Mouse (Mus musculus): ENCODE results near the gene Plac1. TPM values are rescaled to one million over a fixed set of nuclear protein-coding genes. Genes with fewer than 3 reads are reported as not detected.

Gene Plac1
- polyA plus RNA-seq, 1 experiment from 2014 or later: 14.9 TPM

DNA sequence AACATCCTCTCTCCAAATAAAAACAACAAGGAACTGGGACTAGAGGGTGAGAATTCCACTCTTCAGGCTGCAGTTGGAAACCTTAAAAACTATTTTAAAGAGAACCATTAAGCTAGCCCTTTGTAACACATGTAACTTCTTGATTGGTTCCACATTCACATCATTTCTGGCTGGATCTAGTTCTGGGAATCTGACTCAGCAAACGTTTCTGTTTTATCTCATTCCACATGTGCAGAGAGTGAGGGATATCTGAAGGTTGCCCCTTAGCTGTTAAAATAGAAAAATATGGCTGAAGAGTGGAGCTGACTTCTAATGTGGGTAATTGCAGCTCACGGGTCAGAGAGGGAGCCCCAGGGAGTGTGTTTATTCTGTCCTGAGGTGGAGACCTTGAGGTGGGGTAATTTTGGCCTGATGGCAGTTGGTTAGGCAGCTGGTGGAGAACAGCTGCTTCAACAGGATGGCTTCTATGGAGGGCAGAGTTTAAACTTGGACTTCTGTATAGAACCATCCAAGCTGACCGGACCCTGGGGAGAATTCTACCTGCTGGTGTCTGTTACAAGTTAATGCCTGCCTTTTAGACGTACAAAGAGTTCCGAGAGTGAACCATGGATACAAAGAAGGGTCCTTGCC, 151.1 kb downstream of the Plac1 start:
- no peak overlapping the region for H3K9ac ChIP-seq (ENCODE audit: low read depth, low read length)
- H3K9me3 ChIP-seq (replicated peaks; ENCODE audit: control insufficient read depth, low read length): no peaks in the 10 kb centered on the region
- H3K36me3 ChIP-seq (ENCODE audit: control insufficient read depth, insufficient read depth, low read length): no peaks in the 10 kb centered on the region
- no peak overlapping the region for H3K4me2 ChIP-seq
- H3K27me3 ChIP-seq (ENCODE audit: control insufficient read depth, insufficient read depth, low read length): no peaks in the 10 kb centered on the region
- H3K27ac ChIP-seq (ENCODE audit: low read depth, low read length): no peak overlapping the region
- no peak overlapping the region for H3K4me3 ChIP-seq (ENCODE audit: low read depth, low read length)
- peaks cover 4% of the 10 kb centered on the region for H3K4me1 ChIP-seq (ENCODE audit: control insufficient read depth, insufficient read depth, low read length)
- 53% methylated on average over 5 of the region's 5 CpGs for WGBS (ENCODE audit: insufficient replicate concordance)
- no peak for ATAC-seq (replicated peaks; ENCODE audit: insufficient number of reproducible peaks, low FRiP score, low TSS enrichment)

DNA sequence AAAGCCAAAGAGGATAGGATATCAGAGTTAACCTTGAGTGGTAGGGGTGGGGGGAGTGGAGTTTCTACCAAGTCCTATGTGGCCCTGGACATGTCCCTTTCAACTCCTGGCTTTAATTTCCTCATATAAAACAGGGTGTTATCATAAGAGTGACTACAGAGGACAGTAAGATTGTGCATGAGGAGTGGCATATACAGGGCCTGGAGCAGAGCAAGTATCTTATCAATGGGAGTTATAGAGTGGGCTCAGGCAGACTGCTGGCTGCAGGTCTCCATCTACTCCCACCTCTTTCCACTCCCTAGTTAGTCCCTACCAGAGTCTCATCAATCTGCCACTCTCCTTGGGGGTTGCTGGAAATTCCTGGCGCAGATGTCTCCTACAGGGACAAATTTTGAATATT, 152.7 kb downstream of the Plac1 start:
- WGBS (ENCODE audit: insufficient replicate concordance): 74% methylated on average over 1 of the region's 1 CpGs
- H3K36me3 ChIP-seq (ENCODE audit: control insufficient read depth, insufficient read depth, low read length): no peaks in the 10 kb centered on the region
- H3K4me3 ChIP-seq (ENCODE audit: low read depth, low read length): no peak overlapping the region
- H3K9me3 ChIP-seq (replicated peaks; ENCODE audit: control insufficient read depth, low read length): no peaks in the 10 kb centered on the region
- no peak overlapping the region for H3K9ac ChIP-seq (ENCODE audit: low read depth, low read length)
- no peak for ATAC-seq (replicated peaks; ENCODE audit: insufficient number of reproducible peaks, low FRiP score, low TSS enrichment)
- H3K4me1 ChIP-seq (ENCODE audit: control insufficient read depth, insufficient read depth, low read length): peaks cover 4% of the 10 kb centered on the region
- no peak overlapping the region for H3K4me2 ChIP-seq
- no peak overlapping the region for H3K27ac ChIP-seq (ENCODE audit: low read depth, low read length)
- no peaks in the 10 kb centered on the region for H3K27me3 ChIP-seq (ENCODE audit: control insufficient read depth, insufficient read depth, low read length)

- peaks cover 4% of the 10 kb centered on the region for H3K4me1 ChIP-seq (ENCODE audit: control insufficient read depth, insufficient read depth, low read length)
- H3K4me3 ChIP-seq (ENCODE audit: low read depth, low read length): no peak overlapping the region
- no peak overlapping the region for H3K9ac ChIP-seq (ENCODE audit: low read depth, low read length)
- H3K9me3 ChIP-seq (replicated peaks; ENCODE audit: control insufficient read depth, low read length): no peaks in the 10 kb centered on the region
- ATAC-seq (replicated peaks; ENCODE audit: insufficient number of reproducible peaks, low FRiP score, low TSS enrichment): no peak
- no peaks in the 10 kb centered on the region for H3K36me3 ChIP-seq (ENCODE audit: control insufficient read depth, insufficient read depth, low read length)
- H3K27ac ChIP-seq (ENCODE audit: low read depth, low read length): no peak overlapping the region
- WGBS (ENCODE audit: insufficient replicate concordance): 65% methylated on average over 5 of the region's 5 CpGs
- no peaks in the 10 kb centered on the region for H3K27me3 ChIP-seq (ENCODE audit: control insufficient read depth, insufficient read depth, low read length)
- no peak overlapping the region for H3K4me2 ChIP-seq
Observed at GRCm38 (mm10) chrX:53085559-53085958, 154.4 kb downstream of the Plac1 start.

- H3K4me2 ChIP-seq: no peak overlapping the region
- peaks cover 3% of the 10 kb centered on the region; the same call in 1 of the 2 replicates for H3K4me1 ChIP-seq (ENCODE audit: control insufficient read depth, insufficient read depth, low read length)
- H3K9ac ChIP-seq (ENCODE audit: low read depth, low read length): no peak overlapping the region
- no peak for ATAC-seq (replicated peaks; ENCODE audit: insufficient number of reproducible peaks, low FRiP score, low TSS enrichment)
- WGBS (ENCODE audit: insufficient replicate concordance): 84% methylated on average over 3 of the region's 3 CpGs
- H3K9me3 ChIP-seq (replicated peaks; ENCODE audit: control insufficient read depth, low read length): no peaks in the 10 kb centered on the region
- no peaks in the 10 kb centered on the region for H3K36me3 ChIP-seq (ENCODE audit: control insufficient read depth, insufficient read depth, low read length)
- H3K4me3 ChIP-seq (ENCODE audit: low read depth, low read length): no peak overlapping the region
- no peak overlapping the region for H3K27ac ChIP-seq (ENCODE audit: low read depth, low read length)
- H3K27me3 ChIP-seq (ENCODE audit: control insufficient read depth, insufficient read depth, low read length): no peaks in the 10 kb centered on the region
Observed at GRCm38 (mm10) chrX:53064406-53064805, 175.5 kb downstream of the Plac1 start.

DNA sequence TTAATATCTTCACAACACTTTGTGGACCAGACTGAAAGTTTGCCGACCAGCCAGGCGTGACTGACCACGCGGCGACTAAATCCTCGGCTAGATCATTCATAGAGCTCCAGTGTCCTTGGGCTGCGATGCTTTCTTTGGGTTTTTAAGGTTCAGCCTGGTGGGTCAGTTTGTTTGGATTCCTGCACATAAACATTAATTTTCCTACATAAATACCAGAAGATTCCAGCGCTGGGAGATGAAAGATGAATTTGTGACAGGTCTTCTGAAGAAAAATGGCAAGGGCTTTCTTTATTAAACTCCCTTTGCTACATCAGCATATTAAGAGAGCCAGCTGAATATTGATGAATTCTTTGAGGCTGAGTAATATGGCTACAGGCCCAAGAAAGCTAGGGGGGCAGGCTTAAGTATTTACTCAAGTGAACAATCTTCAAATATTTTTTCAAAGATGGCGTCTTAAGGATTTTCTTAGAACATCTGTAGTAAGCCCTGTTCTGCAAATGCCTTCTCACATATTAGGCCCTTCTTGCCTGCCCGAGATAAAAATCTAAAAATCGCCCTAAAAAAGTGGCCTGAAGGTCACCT, 180.4 kb downstream of the Plac1 start:
- H3K9ac ChIP-seq (ENCODE audit: low read depth, low read length): peak overlapping the region; percentile 82
- peak overlapping the region; percentile 93 for H3K27ac ChIP-seq (ENCODE audit: low read depth, low read length)
- H3K27me3 ChIP-seq (ENCODE audit: control insufficient read depth, insufficient read depth, low read length): no peaks in the 10 kb centered on the region
- no peak overlapping the region for H3K4me3 ChIP-seq (ENCODE audit: low read depth, low read length)
- peak overlapping the region; percentile 69 for H3K4me2 ChIP-seq
- WGBS (ENCODE audit: insufficient replicate concordance): 23% methylated on average over 11 of the region's 11 CpGs
- H3K4me1 ChIP-seq (ENCODE audit: control insufficient read depth, insufficient read depth, low read length): peaks cover 3% of the 10 kb centered on the region; the same call in 1 of the 2 replicates
- H3K36me3 ChIP-seq (ENCODE audit: control insufficient read depth, insufficient read depth, low read length): no peaks in the 10 kb centered on the region
- no peaks in the 10 kb centered on the region for H3K9me3 ChIP-seq (replicated peaks; ENCODE audit: control insufficient read depth, low read length)
- no peak for ATAC-seq (replicated peaks; ENCODE audit: insufficient number of reproducible peaks, low FRiP score, low TSS enrichment)

DNA sequence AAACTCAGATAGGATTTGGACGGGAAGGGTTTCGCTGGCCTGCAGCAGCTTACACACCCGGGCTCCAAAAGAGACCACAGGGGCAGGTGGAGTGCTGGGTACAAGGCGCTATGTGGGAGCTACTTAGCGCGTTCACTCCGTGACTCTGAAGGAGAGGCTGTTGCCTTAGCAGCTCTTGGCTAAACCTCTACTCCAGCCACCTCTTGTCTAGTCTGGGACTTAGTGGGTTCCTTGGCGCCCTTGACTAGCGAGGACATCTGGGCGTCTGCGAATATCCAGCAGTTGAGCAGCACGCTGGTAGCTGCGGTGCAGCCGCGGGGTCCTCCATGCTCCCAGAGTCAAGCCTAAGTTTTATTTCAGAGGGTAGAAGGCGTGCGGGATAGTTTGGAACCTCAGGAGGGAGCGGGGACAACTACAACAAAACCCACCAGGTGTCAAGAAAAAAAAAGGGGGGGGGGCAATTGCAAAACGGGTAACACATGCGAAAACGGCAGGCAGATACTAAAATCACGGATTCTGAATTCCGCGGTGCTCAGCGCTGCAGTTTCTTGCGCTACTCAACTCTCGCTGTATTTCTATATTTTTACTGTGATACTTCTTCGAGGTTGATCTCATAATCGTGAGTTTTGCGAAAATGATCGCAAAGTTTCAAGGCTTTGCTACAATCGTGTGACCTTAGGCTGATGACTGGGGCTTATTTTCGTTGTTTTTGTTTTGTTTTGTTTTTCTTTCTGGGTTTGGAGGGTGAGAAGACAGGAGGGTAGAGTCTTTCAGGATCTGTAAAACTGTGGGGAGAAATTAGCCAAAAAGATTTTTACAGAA, 181.2 kb downstream of the Plac1 start:
- Histone ChIP-seq H3K27ac (ENCODE audit: low read depth, low read length) (peak overlapping the region; percentile 93), H3K4me2 (peak overlapping the region; percentile 69), H3K9ac (ENCODE audit: low read depth, low read length) (peak overlapping the region; percentile 82), H3K4me3 (ENCODE audit: low read depth, low read length) (peak overlapping the region; percentile 29), H3K36me3 (ENCODE audit: control insufficient read depth, insufficient read depth, low read length) (0 out of 2 replicates have a peak, but pooled peaks cover 4% of the 10 kb centered on the region), H3K27me3 (ENCODE audit: control insufficient read depth, insufficient read depth, low read length) (no peaks in the 10 kb centered on the region), H3K9me3 (replicated peaks; ENCODE audit: control insufficient read depth, low read length) (no peaks in the 10 kb centered on the region), H3K4me1 (ENCODE audit: control insufficient read depth, insufficient read depth, low read length) (peaks cover 3% of the 10 kb centered on the region; the same call in 1 of the 2 replicates)
- ATAC-seq (replicated peaks; ENCODE audit: insufficient number of reproducible peaks, low FRiP score, low TSS enrichment): no peak
- 11% methylated on average over 33 of the region's 33 CpGs for WGBS (ENCODE audit: insufficient replicate concordance)

GRCm38 (mm10) chrX:53057760-53058090, 182.2 kb downstream of the Plac1 start:
- Histone ChIP-seq H3K36me3 (ENCODE audit: control insufficient read depth, insufficient read depth, low read length) (0 out of 2 replicates have a peak, but pooled peaks cover 4% of the 10 kb centered on the region), H3K4me3 (ENCODE audit: low read depth, low read length) (peak overlapping the region; percentile 59), H3K9me3 (replicated peaks; ENCODE audit: control insufficient read depth, low read length) (no peaks in the 10 kb centered on the region), H3K4me2 (peak overlapping the region; percentile 69), H3K27ac (ENCODE audit: low read depth, low read length) (peak overlapping the region; percentile 93), H3K27me3 (ENCODE audit: control insufficient read depth, insufficient read depth, low read length) (no peaks in the 10 kb centered on the region), H3K9ac (ENCODE audit: low read depth, low read length) (peak overlapping the region; percentile 82), H3K4me1 (ENCODE audit: control insufficient read depth, insufficient read depth, low read length) (peaks cover 3% of the 10 kb centered on the region; the same call in 1 of the 2 replicates)
- ATAC-seq (replicated peaks; ENCODE audit: insufficient number of reproducible peaks, low FRiP score, low TSS enrichment): no peak
- WGBS (ENCODE audit: insufficient replicate concordance): 21% methylated on average over 6 of the region's 6 CpGs

GRCm38 (mm10) chrX:53057054-53057759, 182.7 kb downstream of the Plac1 start:
- Histone ChIP-seq H3K4me1 (ENCODE audit: control insufficient read depth, insufficient read depth, low read length) (peaks cover 3% of the 10 kb centered on the region; the same call in 1 of the 2 replicates), H3K4me2 (peak overlapping the region; percentile 69), H3K9me3 (replicated peaks; ENCODE audit: control insufficient read depth, low read length) (no peaks in the 10 kb centered on the region), H3K36me3 (ENCODE audit: control insufficient read depth, insufficient read depth, low read length) (0 out of 2 replicates have a peak, but pooled peaks cover 4% of the 10 kb centered on the region), H3K27ac (ENCODE audit: low read depth, low read length) (peak overlapping the region; percentile 93), H3K9ac (ENCODE audit: low read depth, low read length) (peak overlapping the region; percentile 82), H3K27me3 (ENCODE audit: control insufficient read depth, insufficient read depth, low read length) (no peaks in the 10 kb centered on the region), H3K4me3 (ENCODE audit: low read depth, low read length) (peak overlapping the region; percentile 59)
- ATAC-seq (replicated peaks; ENCODE audit: insufficient number of reproducible peaks, low FRiP score, low TSS enrichment): peak; percentile 77
- 13% methylated on average over 38 of the region's 42 CpGs for WGBS (ENCODE audit: insufficient replicate concordance)
